Mouse (Mus musculus) kidney, postnatal 4 days (tissue): Measurements from ENCODE around the gene Arhgef19.
A peak's percentile ranks its signal among the peaks of the same experiment; 100 is the strongest.

ENCODE experiments used
- DNase-seq, 2 experiments: peaks; one replicate each; pipeline ENCODE4 v3.0.0; 2021; ENCODE audit warnings: mixed read lengths in 2 of 2

The Arhgef19 gene

GRCm38 (mm10) chr4:141239388-141240125 lies at the start of gene Arhgef19:
Gene Arhgef19, plus strand, starts transcription at chr4:141239499.
- peak; percentile 92 to 96 for DNase-seq

GRCm38 (mm10) chr4:141191294-141191693 lies 48.0 kb upstream of the Arhgef19 start:
- DNase-seq, result no peak

GRCm38 (mm10) chr4:141194553-141194952 lies 44.7 kb upstream of the Arhgef19 start:
- no peak for DNase-seq

- DNase-seq, result no peak
These were observed 42.2 kb upstream of the Arhgef19 start for GRCm38 (mm10) chr4:141196981-141197685.

GRCm38 (mm10) chr4:141197686-141198035 lies 41.6 kb upstream of the Arhgef19 start:
- no peak for DNase-seq

- DNase-seq, result peak in 1 of 2 experiments; percentile 33
These were observed 38.4 kb upstream of the Arhgef19 start for GRCm38 (mm10) chr4:141200906-141201305.

GRCm38 (mm10) chr4:141202192-141202591 lies 37.1 kb upstream of the Arhgef19 start:
- DNase-seq, result no peak

- peak; percentile 62 to 72 for DNase-seq
These were observed 34.7 kb upstream of the Arhgef19 start for GRCm38 (mm10) chr4:141204580-141205061.

GRCm38 (mm10) chr4:141207081-141207480 lies 32.2 kb upstream of the Arhgef19 start:
- no peak for DNase-seq

GRCm38 (mm10) chr4:141210524-141211219 lies 28.6 kb upstream of the Arhgef19 start:
- peak in 1 of 2 experiments; percentile 21 for DNase-seq

GRCm38 (mm10) chr4:141211646-141212045 lies 27.7 kb upstream of the Arhgef19 start:
- no peak for DNase-seq

GRCm38 (mm10) chr4:141212892-141213291 lies 26.4 kb upstream of the Arhgef19 start:
- DNase-seq, result no peak

- no peak for DNase-seq
These were observed 26.0 kb upstream of the Arhgef19 start for GRCm38 (mm10) chr4:141213342-141213741.

- peak; percentile 97 to 98 for DNase-seq
These were observed 25.4 kb upstream of the Arhgef19 start, which contains the start of gene Rsg1 for GRCm38 (mm10) chr4:141213770-141214336. Gene Rsg1, plus strand, starts transcription at chr4:141213956.

- peak; percentile 42 to 64 for DNase-seq
These were observed 24.9 kb upstream of the Arhgef19 start for GRCm38 (mm10) chr4:141214337-141214851.

- no peak for DNase-seq
These were observed 19.6 kb upstream of the Arhgef19 start for GRCm38 (mm10) chr4:141219583-141220213.

- DNase-seq, result no peak
These were observed 17.5 kb upstream of the Arhgef19 start for GRCm38 (mm10) chr4:141221848-141222247.

- DNase-seq, result no peak
These were observed 16.5 kb upstream of the Arhgef19 start for GRCm38 (mm10) chr4:141222752-141223151.

GRCm38 (mm10) chr4:141228687-141229086 lies 10.6 kb upstream of the Arhgef19 start:
- DNase-seq, result no peak

GRCm38 (mm10) chr4:141233196-141233595 lies 6.1 kb upstream of the Arhgef19 start:
- no peak for DNase-seq

GRCm38 (mm10) chr4:141235537-141236111 lies 3.7 kb upstream of the Arhgef19 start:
- no peak for DNase-seq

GRCm38 (mm10) chr4:141236856-141237255 lies 2.4 kb upstream of the Arhgef19 start:
- no peak for DNase-seq
